Mouse (Mus musculus) kidney, embryonic 16.5 days (tissue): ENCODE measurements around the gene Luzp4. TPM values are rescaled to one million over a fixed set of nuclear protein-coding genes. Genes with fewer than 3 reads are reported as not detected.
"Not testable (repeated sequence)": the region's sequence is repeated elsewhere in the genome, so short reads cannot be mapped to it uniquely, and the experiment has no call there.

Experiments used
- ATAC-seq: fragments of 200-750 bp; cut with Nextera tagmentation; 2 replicates; pipeline ENCODE4 v1.8.0; 2017; ENCODE audit warnings: moderate TSS enrichment; ENCODE audit not compliant: low FRiP score, low TSS enrichment
- H3K27ac ChIP-seq: fragments of 300-500 bp; sonication (generic); 2 replicates; pipeline ENCODE4 v1.5.1; 2014; ENCODE audit warnings: low read length
- H3K27me3 ChIP-seq: fragments of 300-500 bp; sonication (generic); 2 replicates; pipeline ENCODE4 v1.6.1; 2014; ENCODE audit warnings: low read length, control low read depth, mixed read lengths; ENCODE audit not compliant: insufficient read depth
- H3K36me3 ChIP-seq: fragments of 300-500 bp; sonication (generic); 2 replicates; pipeline ENCODE4 v1.6.1; 2014; ENCODE audit warnings: low read length, control low read depth, mixed read lengths; ENCODE audit not compliant: insufficient read depth
- H3K4me1 ChIP-seq: fragments of 300-500 bp; sonication (generic); 2 replicates; pipeline ENCODE4 v1.6.1; 2014; ENCODE audit warnings: low read length, control low read depth, mixed read lengths; ENCODE audit not compliant: insufficient read depth
- H3K4me2 ChIP-seq: fragments of 300-500 bp; sonication (generic); replicated peaks from 2 replicates; pipeline ENCODE4 v1.6.1; 2014; ENCODE audit warnings: low read depth, low read length
- H3K4me3 ChIP-seq: fragments of 300-500 bp; sonication (generic); 2 replicates; pipeline ENCODE4 v1.5.1; 2014; ENCODE audit warnings: mild to moderate bottlenecking, low read length
- H3K9ac ChIP-seq: fragments of 300-500 bp; sonication (generic); replicated peaks from 2 replicates; pipeline ENCODE4 v1.6.1; 2014; ENCODE audit warnings: low read length
- H3K9me3 ChIP-seq: fragments of 300-500 bp; sonication (generic); 2 replicates; pipeline ENCODE4 v1.6.1; 2016; ENCODE audit warnings: low read length, control low read depth
- WGBS: fragments of 180-500 bp; shearing (Covaris S2); extraction: QIAGEN DNeasy Blood & Tissue Kit; methylation state at CpG from one replicate; pipeline ENCODE4 v1.1.7; 2014; 5-methylcytosine and 5-hydroxymethylcytosine counted together
- polyA plus RNA-seq: library from polyadenylated mRNA; unstranded; fragments of >200 nt; fragmentation: Nextera tagmentation; extraction: Ambion mirVana; gene quantifications from 2 replicates; pipeline ENCODE4 v1.2.1, GENCODE M21; 2015

Luzp4 gene
- polyA plus RNA-seq = not detected in 2 replicates

DNA sequence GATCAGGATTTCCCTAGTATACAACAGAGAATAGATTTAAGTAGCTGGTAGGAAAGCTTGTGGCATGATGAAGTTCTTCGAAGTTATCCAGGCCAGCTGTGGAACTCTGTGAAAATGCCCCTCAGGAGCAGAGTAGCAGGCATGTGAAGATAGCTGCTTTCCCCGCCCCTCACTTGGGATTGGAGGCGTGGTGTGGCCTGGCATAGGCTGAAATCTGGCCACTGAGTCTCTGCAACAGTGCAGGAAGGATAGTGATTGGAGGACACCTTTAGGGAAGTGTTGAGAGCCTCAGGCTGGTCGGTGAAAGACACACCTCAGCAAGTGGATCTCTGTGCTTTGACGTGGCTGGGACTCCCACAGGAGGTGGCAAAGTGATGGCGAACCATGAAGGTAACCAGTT, at the start of gene Luzp4:
Gene Luzp4 (plus strand): TSS at position 301 of the 400 bp plus-strand sequence.
- H3K4me2 ChIP-seq, H3K36me3 ChIP-seq, H3K9me3 ChIP-seq, ATAC-seq, H3K4me3 ChIP-seq, H3K9ac ChIP-seq, H3K4me1 ChIP-seq, H3K27ac ChIP-seq, H3K27me3 ChIP-seq: not testable (repeated sequence)
- WGBS = 92% methylated on average over 2 of the region's 6 CpGs

DNA sequence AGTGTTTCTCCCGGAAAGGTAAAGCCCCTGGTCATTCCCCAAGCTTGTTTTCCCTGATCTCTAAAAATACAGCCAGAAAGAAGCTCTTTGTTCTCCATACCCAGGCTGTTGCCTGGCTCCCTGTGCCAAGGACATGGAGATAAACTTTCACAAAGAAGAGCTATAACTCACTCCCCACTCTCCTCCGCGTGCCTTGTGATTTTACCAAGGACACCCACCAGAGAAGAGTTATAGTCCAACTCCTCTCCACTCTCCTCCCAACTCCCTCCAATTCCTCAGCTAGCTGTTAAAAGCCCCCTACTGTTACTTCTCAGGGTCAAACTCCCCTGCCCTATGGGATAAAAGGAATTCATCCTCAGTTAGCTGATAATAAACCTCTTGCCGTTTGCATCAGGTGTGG, 15.6 kb upstream of the Luzp4 start:
- WGBS = 88% methylated on average over 4 of the region's 4 CpGs
- H3K4me2 ChIP-seq, H3K4me3 ChIP-seq, ATAC-seq, H3K27ac ChIP-seq, H3K4me1 ChIP-seq, H3K9ac ChIP-seq, H3K9me3 ChIP-seq, H3K36me3 ChIP-seq, H3K27me3 ChIP-seq: not testable (repeated sequence)

Other genes starting within 250 kb of the Luzp4 start
- gene Gm8334, start 242.5 kb upstream of the Luzp4 start, polyA plus RNA-seq = not detected in 2 replicates
- gene Gm15127, start 194.0 kb upstream of the Luzp4 start, polyA plus RNA-seq = not detected in 2 replicates
- gene Ott, start 216.6 kb downstream of the Luzp4 start, polyA plus RNA-seq = not detected in 2 replicates